Mouse (Mus musculus) limb, embryonic 14.5 days (tissue): ENCODE results near the gene Fam53b. TPM values are rescaled to one million over a fixed set of nuclear protein-coding genes. Genes with fewer than 3 reads are reported as not detected.

Experiments
- ATAC-seq: fragments of 200-750 bp; cut with Nextera tagmentation; 2 replicates; pipeline ENCODE4 v1.8.0; 2017; ENCODE audit warnings: low read depth, moderate number of reproducible peaks, moderate TSS enrichment; ENCODE audit not compliant: low FRiP score
- DNase-seq: peaks from one replicate; pipeline ENCODE4 v3.0.0-alpha.2; 2015; ENCODE audit warnings: low spot score
- H3K27ac ChIP-seq: fragments of 300-500 bp; sonication (generic); replicated peaks from 2 replicates; pipeline ENCODE4 v1.5.1; 2014; ENCODE audit warnings: low read depth, mild to moderate bottlenecking, low read length, moderate library complexity, mixed read lengths
- H3K27me3 ChIP-seq: fragments of 300-500 bp; sonication (generic); 2 replicates; pipeline ENCODE4 v1.6.1; 2014; ENCODE audit warnings: low read length, mixed read lengths; ENCODE audit not compliant: control insufficient read depth, insufficient read depth
- H3K36me3 ChIP-seq: fragments of 300-500 bp; sonication (generic); 2 replicates; pipeline ENCODE4 v1.6.1; 2014; ENCODE audit warnings: mild to moderate bottlenecking, low read length, moderate library complexity, mixed read lengths; ENCODE audit not compliant: control insufficient read depth, insufficient read depth
- H3K4me1 ChIP-seq: fragments of 300-500 bp; sonication (generic); 2 replicates; pipeline ENCODE4 v1.6.1; 2014; ENCODE audit warnings: antibody characterized with exemption, low read length, mixed read lengths; ENCODE audit not compliant: control insufficient read depth, insufficient read depth
- H3K4me2 ChIP-seq: fragments of 300-500 bp; sonication (generic); replicated peaks from 2 replicates; pipeline ENCODE4 v1.6.1; 2014; ENCODE audit warnings: low read depth, mild to moderate bottlenecking, low read length, moderate library complexity; ENCODE audit not compliant: severe bottlenecking
- H3K4me3 ChIP-seq: fragments of 300-500 bp; sonication (generic); replicated peaks from 2 replicates; pipeline ENCODE4 v1.5.1; 2014; ENCODE audit warnings: low read length
- H3K9ac ChIP-seq: fragments of 300-500 bp; sonication (generic); 2 replicates; pipeline ENCODE4 v1.6.1; 2014; ENCODE audit warnings: mild to moderate bottlenecking, low read depth, low read length, moderate library complexity; ENCODE audit not compliant: severe bottlenecking
- H3K9me3 ChIP-seq: fragments of 300-500 bp; sonication (generic); 2 replicates; pipeline ENCODE4 v1.6.1; 2016; ENCODE audit warnings: low read length; ENCODE audit not compliant: control insufficient read depth
- POLR2A ChIP-seq: fragments of 200-500 bp; IDR thresholded peaks from 2 replicates; pipeline ENCODE4 v1.8.0; 2012; ENCODE audit warnings: inconsistent platforms, mild to moderate bottlenecking, moderate library complexity, borderline replicate concordance; ENCODE audit not compliant: insufficient read depth, insufficient read length; ENCODE audit errors: extremely low read depth
- WGBS: fragments of 180-500 bp; shearing (Covaris S2); extraction: QIAGEN DNeasy Blood & Tissue Kit; methylation state at CpG from one replicate; pipeline ENCODE4 v1.1.7; 2014; 5-methylcytosine and 5-hydroxymethylcytosine counted together
- polyA plus RNA-seq, 2 experiments: library from polyadenylated mRNA; depleted of rRNA in 1 of 2; stranded (reverse) in 1 of 2; unstranded in 1 of 2; fragments of >200 nt; fragmentation: Nextera tagmentation in 1 of 2; extraction: Ambion mirVana in 1 of 2; gene quantifications; 2 replicates each; pipeline versions ENCODE4 v1.2.1 to v1.2.3; 2012 to 2014

The Fam53b gene
- polyA plus RNA-seq, 2 experiments, result 15.1 to 20.8 TPM

- no peaks in the 10 kb centered on the region for H3K9me3 ChIP-seq
- no peak overlapping the region for H3K4me2 ChIP-seq
- DNase-seq (no peak), ATAC-seq (no peak)
- no peaks in the 10 kb centered on the region for H3K27me3 ChIP-seq
- no peak overlapping the region for H3K27ac ChIP-seq
- 75% methylated on average over 6 of the region's 6 CpGs for WGBS
- peaks cover 3% of the 10 kb centered on the region; the same call in 1 of the 2 replicates for H3K4me1 ChIP-seq
- TF ChIP-seq POLR2A, result no peak
- H3K36me3 ChIP-seq, result peaks cover 7% of the 10 kb centered on the region; the same call in 1 of the 2 replicates
- H3K9ac ChIP-seq, result no peak overlapping the region
- no peak overlapping the region for H3K4me3 ChIP-seq
Measured at GRCm38 (mm10) chr7:132747096-132747495, 66.6 kb downstream of the Fam53b start.

GRCm38 (mm10) chr7:132742912-132743311 lies 70.8 kb downstream of the Fam53b start:
- H3K36me3 ChIP-seq, result no peaks in the 10 kb centered on the region; the same call in 1 of the 2 replicates
- H3K4me3 ChIP-seq, result no peak overlapping the region
- ATAC-seq (no peak), DNase-seq (no peak)
- no peak overlapping the region for H3K9ac ChIP-seq
- 72% methylated on average over 5 of the region's 5 CpGs for WGBS
- no peaks in the 10 kb centered on the region for H3K9me3 ChIP-seq
- no peak overlapping the region; the same call in 1 of the 2 replicates for H3K27ac ChIP-seq
- no peaks in the 10 kb centered on the region for H3K27me3 ChIP-seq
- H3K4me1 ChIP-seq, result peaks cover 3% of the 10 kb centered on the region; the same call in 1 of the 2 replicates
- TF ChIP-seq POLR2A, result no peak
- no peak overlapping the region for H3K4me2 ChIP-seq

GRCm38 (mm10) chr7:132739829-132740228 lies 73.9 kb downstream of the Fam53b start:
- no peak overlapping the region for H3K4me2 ChIP-seq
- no peak overlapping the region for H3K9ac ChIP-seq
- H3K27ac ChIP-seq, result no peak overlapping the region
- no peak overlapping the region for H3K4me3 ChIP-seq
- no peak for TF ChIP-seq POLR2A
- H3K36me3 ChIP-seq, result peaks cover under 1% of the 10 kb centered on the region; the same call in 1 of the 2 replicates
- ATAC-seq (no peak), DNase-seq (no peak)
- H3K9me3 ChIP-seq, result no peaks in the 10 kb centered on the region
- H3K27me3 ChIP-seq, result no peaks in the 10 kb centered on the region
- 93% methylated on average over 6 of the region's 6 CpGs for WGBS
- H3K4me1 ChIP-seq, result peaks cover 15% of the 10 kb centered on the region

- DNase-seq, result no peak
- Histone ChIP-seq H3K4me3 (no peak overlapping the region), H3K4me2 (no peak overlapping the region), H3K36me3 (peaks cover 9% of the 10 kb centered on the region; the same call in 1 of the 2 replicates), H3K4me1 (peaks cover 15% of the 10 kb centered on the region), H3K9ac (no peak overlapping the region), H3K27ac (no peak overlapping the region), H3K27me3 (no peaks in the 10 kb centered on the region), H3K9me3 (no peaks in the 10 kb centered on the region)
- no peak for ATAC-seq
- TF ChIP-seq POLR2A, result no peak
- 89% methylated on average over 6 of the region's 6 CpGs for WGBS
Measured at GRCm38 (mm10) chr7:132738844-132739243, 74.8 kb downstream of the Fam53b start.

GRCm38 (mm10) chr7:132736099-132736862 lies 77.4 kb downstream of the Fam53b start:
- Histone ChIP-seq H3K4me1 (peaks cover 12% of the 10 kb centered on the region), H3K36me3 (peaks cover 9% of the 10 kb centered on the region; the same call in 1 of the 2 replicates), H3K9ac (no peak overlapping the region), H3K27me3 (no peaks in the 10 kb centered on the region), H3K9me3 (no peaks in the 10 kb centered on the region), H3K4me2 (no peak overlapping the region), H3K4me3 (no peak overlapping the region), H3K27ac (no peak overlapping the region)
- 53% methylated on average over 17 of the region's 17 CpGs for WGBS
- ATAC-seq (peak; percentile 67), DNase-seq (peak; percentile 44)
- TF ChIP-seq POLR2A, result no peak

- DNase-seq (no peak), ATAC-seq (no peak)
- Histone ChIP-seq H3K4me2 (no peak overlapping the region), H3K27me3 (no peaks in the 10 kb centered on the region), H3K4me1 (peaks cover 12% of the 10 kb centered on the region), H3K27ac (no peak overlapping the region), H3K9me3 (no peaks in the 10 kb centered on the region), H3K4me3 (no peak overlapping the region), H3K9ac (no peak overlapping the region), H3K36me3 (peaks cover 9% of the 10 kb centered on the region; the same call in 1 of the 2 replicates)
- TF ChIP-seq POLR2A, result no peak
- 43% methylated on average over 4 of the region's 5 CpGs for WGBS
Measured at GRCm38 (mm10) chr7:132735145-132735544, 78.5 kb downstream of the Fam53b start.
